14 mouse cellular contexts compared by ENCODE assay signal in the genomic region with DNA sequence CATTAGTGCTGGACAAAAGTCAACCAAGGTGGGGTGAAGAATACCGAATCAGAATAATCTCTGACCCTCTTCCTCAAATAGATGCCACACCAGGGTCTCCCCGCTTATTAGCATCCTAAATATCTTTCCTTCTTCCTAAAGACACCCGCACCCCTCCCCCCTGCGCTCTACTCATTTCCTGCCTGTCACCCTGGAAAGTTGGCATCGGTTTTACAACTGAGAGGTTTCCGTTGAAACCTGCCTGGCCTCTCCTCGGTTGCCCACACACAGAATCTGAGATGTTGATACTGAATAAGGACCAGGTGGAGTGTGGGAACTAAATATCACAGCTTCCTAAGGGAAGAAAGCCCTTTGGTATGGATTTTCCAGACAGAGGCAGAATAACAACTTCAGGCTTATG.
DNase-seq lines count a peak whose midpoint lies in the region; ATAC-seq lines count a peak whose summit lies in the region.
"Had no signal": no experiment of that assay in that cellular context is flagged by ENCODE, and none has a peak within 500 bp of the region (broad histone marks: within the 10 kb centered on the region; RNA-seq: fewer than 3 reads in every experiment).

No protein-coding gene starts in this region.

- intact Hi-C loops in heart, postnatal 25 days (cut with DNase I): loop anchor here (1.0 to 2.0 kb wide), 2 partner anchors 135 to 322 kb away; no protein-coding TSS in a partner anchor
- intact Hi-C loops in heart, postnatal 14 days (cut with DNase I): loop anchor here (1.0 to 2.0 kb wide), 2 partner anchors 135 to 322 kb away; no protein-coding TSS in a partner anchor

- WGBS in hindbrain, embryonic 11.5 days: 49% methylated on average over 7 of the region's 7 CpGs

- H3K4me2 ChIP-seq in hindbrain, embryonic 11.5 days (replicated peaks; ENCODE audit: low read depth, low read length): no peak overlapping the region
- H3K4me2 ChIP-seq: lung, embryonic 14.5 days had no signal

- no peak for ATAC-seq in hindbrain, embryonic 11.5 days (ENCODE audit: low FRiP score)

- no peaks in the 10 kb centered on the region for H3K4me1 ChIP-seq in hindbrain, embryonic 11.5 days (replicated peaks; ENCODE audit: control insufficient read depth, insufficient read depth, low read length)

- H3K9ac ChIP-seq in hindbrain, embryonic 11.5 days (ENCODE audit: low read depth, low read length): no peak overlapping the region
- H3K9ac ChIP-seq: lung, embryonic 14.5 days had no signal

- H3K36me3 ChIP-seq in hindbrain, embryonic 11.5 days (ENCODE audit: control insufficient read depth, insufficient read depth, low read length): no peaks in the 10 kb centered on the region

- H3K9me3 ChIP-seq in hindbrain, embryonic 11.5 days (ENCODE audit: control insufficient read depth, low read length): no peaks in the 10 kb centered on the region

- H3K27me3 ChIP-seq in hindbrain, embryonic 11.5 days (ENCODE audit: control insufficient read depth, insufficient read depth, low read length): no peaks in the 10 kb centered on the region
- H3K27me3 ChIP-seq: CH12.LX had no signal

- no peak overlapping the region for H3K4me3 ChIP-seq in hindbrain, embryonic 11.5 days (ENCODE audit: low read depth, low read length)

- peak; percentile 4 to 12 for DNase-seq in heart, adult 9 months (ENCODE audit: low spot score in 2 of 2)
- no peak for DNase-seq in heart, postnatal 25 days (ENCODE audit: low spot score)
- peak; percentile 5 to 6 for DNase-seq in heart, postnatal 14 days
- DNase-seq in kidney, postnatal 25 days: peak; percentile 23 to 33
- DNase-seq in lung, postnatal 10 days: peak; percentile 44
- no peak for DNase-seq in hindbrain, embryonic 11.5 days (ENCODE audit: low spot score)
- no peak for DNase-seq in retina, postnatal 1 day
- no peak for DNase-seq in Muller cell, postnatal 12 days (ENCODE audit: inconsistent ontology term)
- DNase-seq: cerebellum, adult 8-10 months; gastrocnemius, postnatal 36 days; liver; spleen, adult 18-20 months had no signal

- no peak overlapping the region for H3K27ac ChIP-seq in hindbrain, embryonic 11.5 days (ENCODE audit: low read depth, low read length)

Comparison
In these comparisons a context has a peak if more than half of its experiments do, and no peak if none do; other contexts are left out.
1. DNase-seq: peak in heart, adult 9 months (2 of 2), heart, postnatal 14 days (2 of 2), kidney, postnatal 25 days (2 of 2) and lung, postnatal 10 days (single experiment); none in heart, postnatal 25 days (single experiment), hindbrain, embryonic 11.5 days (single experiment), retina, postnatal 1 day (single experiment) and Muller cell, postnatal 12 days (single experiment).